Mouse (Mus musculus) midbrain, postnatal 0 days (tissue): Measurements from ENCODE around the gene Pex3. TPM values are rescaled to one million over a fixed set of nuclear protein-coding genes. Genes with fewer than 3 reads are reported as not detected.

Source experiments
- ATAC-seq: fragments of 200-750 bp; cut with Nextera tagmentation; 2 replicates; pipeline ENCODE4 v1.8.0; 2017; ENCODE audit warnings: moderate number of reproducible peaks, mild to moderate bottlenecking, moderate TSS enrichment, moderate library complexity; ENCODE audit not compliant: low FRiP score
- DNase-seq: peaks from one replicate; pipeline ENCODE4 v3.0.0-alpha.2; 2015; ENCODE audit warnings: low spot score
- H3K27ac ChIP-seq: fragments of 300-500 bp; sonication (generic); 2 replicates; pipeline ENCODE4 v1.5.1; 2014; ENCODE audit warnings: low read depth, mild to moderate bottlenecking, low read length, mixed read lengths
- H3K27me3 ChIP-seq: fragments of 300-500 bp; sonication (generic); 2 replicates; pipeline ENCODE4 v1.6.1; 2014; ENCODE audit warnings: low read length, control low read depth, mixed read lengths; ENCODE audit not compliant: insufficient read depth
- H3K36me3 ChIP-seq: fragments of 300-500 bp; sonication (generic); 2 replicates; pipeline ENCODE4 v1.6.1; 2014; ENCODE audit warnings: low read length, control low read depth, mixed read lengths; ENCODE audit not compliant: insufficient read depth
- H3K4me1 ChIP-seq: fragments of 300-500 bp; sonication (generic); 2 replicates; pipeline ENCODE4 v1.6.1; 2014; ENCODE audit warnings: mild to moderate bottlenecking, control low read depth, antibody characterized with exemption, low read length, mixed read lengths; ENCODE audit not compliant: insufficient read depth
- H3K4me2 ChIP-seq: fragments of 300-500 bp; sonication (generic); 2 replicates; pipeline ENCODE4 v1.6.1; 2014; ENCODE audit warnings: low read depth, mild to moderate bottlenecking, low read length, mixed read lengths; ENCODE audit not compliant: poor library complexity, severe bottlenecking
- H3K4me3 ChIP-seq: fragments of 300-500 bp; sonication (generic); 2 replicates; pipeline ENCODE4 v1.5.1; 2014; ENCODE audit warnings: low read depth, mild to moderate bottlenecking, low read length, moderate library complexity
- H3K9ac ChIP-seq: fragments of 300-500 bp; sonication (generic); replicated peaks from 2 replicates; pipeline ENCODE4 v1.6.1; 2014; ENCODE audit warnings: mild to moderate bottlenecking, low read length, moderate library complexity, mixed read lengths; ENCODE audit not compliant: poor library complexity, severe bottlenecking
- H3K9me3 ChIP-seq: fragments of 300-500 bp; sonication (generic); 2 replicates; pipeline ENCODE4 v1.6.1; 2016; ENCODE audit warnings: low read length, control low read depth
- CTCF ChIP-seq: IDR thresholded peaks from 2 replicates; pipeline ENCODE4 v1.5.1; 2016; ENCODE audit warnings: antibody characterized with exemption, mild to moderate bottlenecking
- WGBS: fragments of 180-500 bp; shearing (Covaris S2); extraction: QIAGEN DNeasy Blood & Tissue Kit; methylation state at CpG from one replicate; pipeline ENCODE4 v1.1.7; 2014; 5-methylcytosine and 5-hydroxymethylcytosine counted together
- polyA plus RNA-seq: library from polyadenylated mRNA; unstranded; fragments of >200 nt; fragmentation: Nextera tagmentation; extraction: Ambion mirVana; gene quantifications from 2 replicates; pipeline ENCODE4 v1.2.1, GENCODE M21; 2015
- total RNA-seq: library from RNA; depleted of rRNA; stranded (reverse); fragments of >200 nt; gene quantifications from 2 replicates; pipeline ENCODE4 v1.2.3, GENCODE M21; 2014; rRNA removed

Gene Pex3
- total and polyA plus RNA-seq, 2 experiments from 2014 or later = 27.7 to 32.6 TPM

DNA sequence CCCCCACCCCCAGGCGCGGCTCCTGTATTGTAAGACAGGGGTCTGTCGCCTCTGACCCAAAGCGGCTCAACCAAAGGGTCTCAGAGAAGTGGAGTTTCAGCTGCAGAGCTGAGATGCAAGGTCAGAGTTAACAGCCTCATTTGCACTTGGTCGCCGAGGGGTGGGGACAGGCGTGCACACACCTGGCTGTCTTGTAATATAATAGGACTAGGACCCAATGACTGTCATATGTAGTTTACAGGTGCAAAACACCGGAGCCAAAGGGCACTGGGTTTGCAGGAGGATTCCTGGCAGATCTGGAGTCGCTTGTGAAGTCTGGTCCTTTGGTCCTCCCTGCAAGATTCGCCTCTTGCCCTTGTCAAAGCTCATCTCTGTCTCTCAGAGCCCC, 78.4 kb downstream of the Pex3 start:
- H3K9ac ChIP-seq = peak overlapping the region; percentile 70; the same call in 1 of the 2 replicates
- no peak overlapping the region for H3K27ac ChIP-seq
- no peaks in the 10 kb centered on the region for H3K4me1 ChIP-seq
- DNase-seq (no peak), ATAC-seq (peak; percentile 56)
- no peaks in the 10 kb centered on the region for H3K9me3 ChIP-seq
- TF ChIP-seq CTCF = no peak
- peak overlapping the region; percentile 99 for H3K4me2 ChIP-seq
- peaks cover 20% of the 10 kb centered on the region; the same call in 1 of the 2 replicates for H3K27me3 ChIP-seq
- 9% methylated on average over 10 of the region's 10 CpGs for WGBS
- peak overlapping the region; percentile 73 for H3K4me3 ChIP-seq
- no peaks in the 10 kb centered on the region for H3K36me3 ChIP-seq

Other genes with a start within 250 kb of the Pex3 start
- gene Phactr2, start 78.7 kb downstream of the Pex3 start, total RNA-seq = 9.0 and 11.0 TPM in 2 replicates
- 8.4 TPM in 2 replicates for gene Phactr2, start 78.7 kb downstream of the Pex3 start, polyA plus RNA-seq
- 15.8 and 24.3 TPM in 2 replicates for gene Fuca2, start 53.6 kb downstream of the Pex3 start, total RNA-seq
- gene Fuca2, start 53.6 kb downstream of the Pex3 start, polyA plus RNA-seq = 65.7 and 67.5 TPM in 2 replicates
- 2.0 and 2.7 TPM in 2 replicates for gene Adat2, start 248 bp downstream of the Pex3 start, total RNA-seq
- gene Adat2, start 248 bp downstream of the Pex3 start, polyA plus RNA-seq = 1.9 TPM in 2 replicates